Mouse (Mus musculus): Measurements from ENCODE around the gene Bach2. TPM values are rescaled to one million over a fixed set of nuclear protein-coding genes. Genes with fewer than 3 reads are reported as not detected.
A peak's percentile ranks its signal among the peaks of the same experiment; 100 is the strongest.

Gene Bach2
- polyA plus RNA-seq, 1 experiment from 2014 or later: 27.4 TPM

DNA sequence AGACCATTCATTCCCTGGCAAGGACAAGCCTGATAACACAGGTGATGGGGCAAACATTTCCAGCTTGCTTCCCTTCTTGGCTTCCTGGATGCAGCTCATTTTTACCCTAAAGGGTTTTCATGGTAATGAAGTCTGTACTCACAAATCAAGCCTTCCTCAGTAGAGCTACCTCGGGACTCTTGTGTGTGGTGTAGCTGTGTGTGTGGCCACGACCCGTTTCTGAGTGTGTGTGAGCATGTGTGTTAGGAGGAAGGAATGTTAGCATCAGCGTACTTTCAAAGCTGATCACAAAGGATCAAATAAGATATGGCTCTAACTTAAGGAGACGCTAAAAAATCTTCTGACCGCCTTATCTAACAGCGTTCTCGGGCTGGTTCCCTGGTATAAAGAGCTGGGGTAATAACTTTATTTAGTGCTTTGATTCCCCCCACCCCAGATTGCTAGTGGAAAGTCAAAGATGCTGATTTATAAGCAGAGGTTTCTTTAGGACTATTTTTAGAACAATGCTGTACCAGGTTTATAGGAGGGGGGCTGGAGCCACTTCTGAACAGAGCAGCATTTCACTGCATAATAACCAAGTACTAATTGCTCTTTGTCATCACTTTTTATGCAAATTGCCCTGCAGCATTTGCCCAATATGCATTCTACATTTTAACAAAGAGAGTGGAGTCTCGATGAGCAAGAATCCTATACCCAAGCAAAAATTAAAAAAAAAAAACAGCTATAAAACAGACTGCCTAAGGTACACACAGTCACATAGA, 28.0 kb upstream of the Bach2 start:
- H3K36me3 ChIP-seq: no peaks in the 10 kb centered on the region
- H3K9ac ChIP-seq: no peak overlapping the region
- peak overlapping the region; percentile 34; the same call in 1 of the 2 replicates for H3K27ac ChIP-seq (replicated peaks)
- H3K9me3 ChIP-seq: no peaks in the 10 kb centered on the region
- 61% methylated on average over 9 of the region's 9 CpGs for WGBS
- H3K4me1 ChIP-seq (replicated peaks): peaks cover 9% of the 10 kb centered on the region
- no peak overlapping the region for H3K4me3 ChIP-seq
- no peaks in the 10 kb centered on the region for H3K27me3 ChIP-seq
- no peak overlapping the region for H3K4me2 ChIP-seq
- ATAC-seq (ENCODE audit: low FRiP score, low read depth): peak; percentile 61; the same call in 1 of the 2 replicates

GRCm38 (mm10) chr4:32212593-32212992, 26.0 kb upstream of the Bach2 start:
- Histone ChIP-seq H3K4me2 (no peak overlapping the region), H3K4me3 (no peak overlapping the region), H3K27me3 (no peaks in the 10 kb centered on the region), H3K9me3 (no peaks in the 10 kb centered on the region), H3K4me1 (replicated peaks) (peaks cover 9% of the 10 kb centered on the region), H3K9ac (no peak overlapping the region), H3K36me3 (no peaks in the 10 kb centered on the region), H3K27ac (replicated peaks) (no peak overlapping the region)
- ATAC-seq (ENCODE audit: low FRiP score, low read depth): no peak

- no peaks in the 10 kb centered on the region for H3K36me3 ChIP-seq
- WGBS: 75% methylated on average over 4 of the region's 4 CpGs
- no peak overlapping the region for H3K9ac ChIP-seq
- no peaks in the 10 kb centered on the region for H3K9me3 ChIP-seq
- peaks cover 10% of the 10 kb centered on the region; the same call in 1 of the 2 replicates for H3K4me1 ChIP-seq (replicated peaks)
- no peak for ATAC-seq (ENCODE audit: low FRiP score, low read depth)
- no peak overlapping the region for H3K4me2 ChIP-seq
- H3K4me3 ChIP-seq: no peak overlapping the region
- no peak overlapping the region for H3K27ac ChIP-seq (replicated peaks)
- H3K27me3 ChIP-seq: no peaks in the 10 kb centered on the region
Measured at GRCm38 (mm10) chr4:32216466-32216865, 22.1 kb upstream of the Bach2 start.

DNA sequence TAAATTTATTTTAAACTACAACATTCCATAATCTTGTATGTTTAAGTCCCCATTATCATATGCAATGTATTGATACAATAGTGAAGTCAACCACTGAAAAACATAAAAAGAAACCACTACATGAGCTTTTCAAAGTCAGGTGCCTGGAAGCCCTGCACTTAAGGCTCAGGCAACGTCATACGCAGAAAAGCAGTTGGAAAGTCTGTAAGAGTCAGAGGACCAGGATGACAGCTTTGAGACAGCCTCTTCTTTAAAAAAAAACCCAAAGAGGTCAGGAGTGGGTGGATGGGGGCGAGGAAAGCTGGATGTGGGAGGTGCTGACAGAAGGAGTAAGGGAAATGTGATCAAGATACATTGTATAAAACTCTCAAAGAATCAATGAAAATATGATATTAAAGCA, 21.6 kb upstream of the Bach2 start:
- Histone ChIP-seq H3K9ac (no peak overlapping the region), H3K9me3 (no peaks in the 10 kb centered on the region), H3K27me3 (no peaks in the 10 kb centered on the region), H3K4me3 (no peak overlapping the region), H3K27ac (replicated peaks) (no peak overlapping the region), H3K36me3 (no peaks in the 10 kb centered on the region), H3K4me2 (no peak overlapping the region), H3K4me1 (replicated peaks) (peaks cover 10% of the 10 kb centered on the region; the same call in 1 of the 2 replicates)
- WGBS: 83% methylated on average over 3 of the region's 3 CpGs
- no peak for ATAC-seq (ENCODE audit: low FRiP score, low read depth)

- H3K27ac ChIP-seq (replicated peaks): no peak overlapping the region
- no peaks in the 10 kb centered on the region for H3K36me3 ChIP-seq
- no peak overlapping the region for H3K4me3 ChIP-seq
- H3K9me3 ChIP-seq: no peaks in the 10 kb centered on the region
- no peak for ATAC-seq (ENCODE audit: low FRiP score, low read depth)
- H3K4me2 ChIP-seq: no peak overlapping the region
- 89% methylated on average over 12 of the region's 12 CpGs for WGBS
- no peak overlapping the region for H3K9ac ChIP-seq
- peaks cover 10% of the 10 kb centered on the region; the same call in 1 of the 2 replicates for H3K4me1 ChIP-seq (replicated peaks)
- H3K27me3 ChIP-seq: no peaks in the 10 kb centered on the region
Measured at GRCm38 (mm10) chr4:32217593-32217992, 21.0 kb upstream of the Bach2 start.

- Histone ChIP-seq H3K4me2 (no peak overlapping the region), H3K27ac (replicated peaks) (no peak overlapping the region), H3K36me3 (no peaks in the 10 kb centered on the region), H3K4me1 (replicated peaks) (peaks cover 10% of the 10 kb centered on the region; the same call in 1 of the 2 replicates), H3K9me3 (no peaks in the 10 kb centered on the region), H3K4me3 (no peak overlapping the region), H3K9ac (no peak overlapping the region), H3K27me3 (no peaks in the 10 kb centered on the region)
- WGBS: 88% methylated on average over 4 of the region's 4 CpGs
- no peak for ATAC-seq (ENCODE audit: low FRiP score, low read depth)
Measured at GRCm38 (mm10) chr4:32218371-32218770, 20.2 kb upstream of the Bach2 start.

DNA sequence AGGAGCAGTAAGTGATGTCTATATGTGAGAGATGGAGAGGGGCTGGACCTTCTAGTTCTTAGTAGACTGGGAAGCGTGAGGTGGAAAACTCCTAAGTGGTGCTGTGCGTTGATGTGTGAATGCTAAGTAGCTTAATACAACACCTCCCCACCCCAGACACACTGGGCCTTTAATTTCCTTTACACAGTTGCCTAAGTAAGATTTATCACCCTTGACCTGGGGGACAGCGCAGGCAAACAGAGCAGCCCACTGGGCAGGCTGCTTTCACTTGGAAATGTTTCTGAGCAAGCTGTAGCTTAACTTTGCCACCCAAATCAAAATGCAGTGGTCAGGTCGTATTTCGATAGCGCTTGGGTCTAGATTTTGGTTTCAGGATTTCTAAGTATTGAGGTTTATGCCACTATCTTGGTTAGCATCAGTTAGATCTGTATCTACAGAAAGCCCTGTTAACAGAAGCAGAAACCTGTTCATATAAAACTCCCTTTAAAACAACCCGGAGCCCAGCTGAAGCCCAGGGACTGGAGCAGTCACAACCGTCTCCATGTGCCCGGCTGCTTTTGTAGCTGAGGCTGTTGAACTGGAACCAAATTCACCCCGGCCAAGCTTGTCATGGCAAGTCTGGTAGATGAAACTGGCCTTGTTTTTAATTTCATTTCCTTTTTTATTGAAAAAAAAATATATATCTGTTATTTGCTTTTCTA, 19.0 kb upstream of the Bach2 start:
- no peak for ATAC-seq (ENCODE audit: low FRiP score, low read depth)
- Histone ChIP-seq H3K4me2 (no peak overlapping the region), H3K9ac (no peak overlapping the region), H3K36me3 (no peaks in the 10 kb centered on the region), H3K27me3 (no peaks in the 10 kb centered on the region), H3K27ac (replicated peaks) (no peak overlapping the region), H3K4me3 (no peak overlapping the region), H3K4me1 (replicated peaks) (peaks cover 10% of the 10 kb centered on the region; the same call in 1 of the 2 replicates), H3K9me3 (no peaks in the 10 kb centered on the region)
- 37% methylated on average over 10 of the region's 10 CpGs for WGBS

DNA sequence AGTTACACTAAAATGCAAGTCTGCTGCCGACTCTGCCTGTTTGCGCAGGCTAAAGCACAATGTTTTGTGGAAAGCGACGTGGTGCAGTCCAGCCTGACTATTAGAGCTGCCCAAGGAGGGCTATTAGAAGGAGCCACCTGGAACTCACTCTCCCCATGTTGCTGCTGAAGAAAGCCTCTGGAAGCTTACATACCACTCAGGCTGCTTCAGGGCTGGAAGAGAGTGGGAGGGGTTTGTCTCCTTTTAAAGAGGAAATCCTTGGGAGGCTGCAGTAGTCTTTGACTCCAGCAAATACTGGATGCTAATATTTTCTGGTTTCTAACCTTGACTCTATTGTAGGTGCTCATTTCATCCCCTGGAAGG, 18.5 kb upstream of the Bach2 start:
- Histone ChIP-seq H3K9me3 (no peaks in the 10 kb centered on the region), H3K36me3 (no peaks in the 10 kb centered on the region), H3K9ac (no peak overlapping the region), H3K4me3 (no peak overlapping the region), H3K27ac (replicated peaks) (no peak overlapping the region), H3K4me2 (no peak overlapping the region), H3K4me1 (replicated peaks) (peaks cover 10% of the 10 kb centered on the region; the same call in 1 of the 2 replicates), H3K27me3 (no peaks in the 10 kb centered on the region)
- 65% methylated on average over 4 of the region's 4 CpGs for WGBS
- ATAC-seq (ENCODE audit: low FRiP score, low read depth): no peak

DNA sequence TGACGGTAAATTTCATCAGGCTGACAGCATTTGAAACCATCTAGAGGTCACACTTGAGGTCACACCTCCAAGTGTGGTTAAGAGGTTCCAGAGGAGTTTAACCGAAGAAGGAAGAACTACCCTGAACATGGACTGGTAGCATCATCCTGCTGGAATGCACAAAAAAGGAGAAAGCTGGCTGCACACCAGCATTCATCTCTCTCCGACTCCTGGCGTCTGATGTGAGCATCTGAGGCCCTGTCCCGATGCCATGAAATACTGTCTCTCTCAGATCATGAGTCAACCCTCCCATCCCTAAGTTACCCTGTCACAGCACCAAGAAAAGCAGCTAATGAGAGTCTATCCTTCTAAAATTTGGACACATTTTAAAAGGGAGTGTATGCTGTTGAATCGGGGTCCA, 17.6 kb upstream of the Bach2 start:
- Histone ChIP-seq H3K27ac (replicated peaks) (no peak overlapping the region), H3K4me3 (no peak overlapping the region), H3K9ac (no peak overlapping the region), H3K4me2 (no peak overlapping the region), H3K4me1 (replicated peaks) (peaks cover 10% of the 10 kb centered on the region; the same call in 1 of the 2 replicates), H3K9me3 (no peaks in the 10 kb centered on the region), H3K27me3 (no peaks in the 10 kb centered on the region), H3K36me3 (no peaks in the 10 kb centered on the region)
- ATAC-seq (ENCODE audit: low FRiP score, low read depth): no peak
- WGBS: 72% methylated on average over 6 of the region's 6 CpGs

- no peak overlapping the region for H3K27ac ChIP-seq (replicated peaks)
- peaks cover 10% of the 10 kb centered on the region; the same call in 1 of the 2 replicates for H3K4me1 ChIP-seq (replicated peaks)
- no peaks in the 10 kb centered on the region for H3K27me3 ChIP-seq
- no peaks in the 10 kb centered on the region for H3K36me3 ChIP-seq
- H3K9me3 ChIP-seq: no peaks in the 10 kb centered on the region
- ATAC-seq (ENCODE audit: low FRiP score, low read depth): 0 out of 2 replicates have a peak, but pooled peaks have one; percentile 16
- H3K4me2 ChIP-seq: no peak overlapping the region
- H3K9ac ChIP-seq: no peak overlapping the region
- no peak overlapping the region for H3K4me3 ChIP-seq
Measured at GRCm38 (mm10) chr4:32223563-32223962, 15.0 kb upstream of the Bach2 start.

GRCm38 (mm10) chr4:32225191-32225590, 13.4 kb upstream of the Bach2 start:
- ATAC-seq (ENCODE audit: low FRiP score, low read depth): no peak
- Histone ChIP-seq H3K27me3 (no peaks in the 10 kb centered on the region), H3K4me1 (replicated peaks) (peaks cover 2% of the 10 kb centered on the region; the same call in 1 of the 2 replicates), H3K27ac (replicated peaks) (no peak overlapping the region), H3K36me3 (no peaks in the 10 kb centered on the region), H3K9me3 (no peaks in the 10 kb centered on the region), H3K9ac (no peak overlapping the region), H3K4me3 (no peak overlapping the region), H3K4me2 (no peak overlapping the region)
- WGBS: 94% methylated on average over 2 of the region's 2 CpGs

DNA sequence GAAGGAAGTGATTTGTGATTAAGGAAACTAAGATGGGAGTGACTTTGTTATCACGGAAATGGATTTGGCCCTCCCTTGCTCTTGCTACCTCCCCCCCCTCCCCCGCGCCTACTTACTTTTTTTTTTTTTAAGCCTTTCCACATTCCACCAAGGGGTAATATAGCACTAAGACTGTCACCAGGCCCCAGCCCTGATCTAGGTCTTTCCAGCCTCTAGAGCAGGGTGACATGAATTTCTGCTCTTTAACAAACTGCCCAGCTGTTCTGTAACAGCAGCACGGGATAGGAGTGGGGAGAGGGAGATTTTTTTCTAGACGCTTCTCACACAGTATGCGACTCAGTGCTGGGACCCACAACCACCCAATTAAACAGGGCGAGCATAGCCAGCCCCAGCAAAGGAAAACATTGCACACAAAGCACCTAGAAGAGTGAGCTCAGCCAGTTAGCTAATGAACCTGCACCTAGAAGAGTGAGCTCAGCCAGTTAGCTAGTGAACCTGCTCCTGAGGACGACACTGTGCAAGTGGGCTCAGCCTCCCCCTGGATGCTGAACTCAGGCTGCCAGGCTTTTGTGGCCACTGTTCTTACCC, 10.5 kb upstream of the Bach2 start:
- Histone ChIP-seq H3K4me1 (replicated peaks) (no peaks in the 10 kb centered on the region), H3K4me2 (no peak overlapping the region), H3K27me3 (no peaks in the 10 kb centered on the region), H3K9me3 (no peaks in the 10 kb centered on the region), H3K27ac (replicated peaks) (no peak overlapping the region), H3K4me3 (no peak overlapping the region), H3K36me3 (no peaks in the 10 kb centered on the region), H3K9ac (no peak overlapping the region)
- no peak for ATAC-seq (ENCODE audit: low FRiP score, low read depth)
- 75% methylated on average over 8 of the region's 8 CpGs for WGBS
